Mouse (Mus musculus): ENCODE data around the gene Omt2a.
"Not testable (repeated sequence)": the region's sequence is repeated elsewhere in the genome, so short reads cannot be mapped to it uniquely, and the experiment has no call there.

Gene Omt2a

DNA sequence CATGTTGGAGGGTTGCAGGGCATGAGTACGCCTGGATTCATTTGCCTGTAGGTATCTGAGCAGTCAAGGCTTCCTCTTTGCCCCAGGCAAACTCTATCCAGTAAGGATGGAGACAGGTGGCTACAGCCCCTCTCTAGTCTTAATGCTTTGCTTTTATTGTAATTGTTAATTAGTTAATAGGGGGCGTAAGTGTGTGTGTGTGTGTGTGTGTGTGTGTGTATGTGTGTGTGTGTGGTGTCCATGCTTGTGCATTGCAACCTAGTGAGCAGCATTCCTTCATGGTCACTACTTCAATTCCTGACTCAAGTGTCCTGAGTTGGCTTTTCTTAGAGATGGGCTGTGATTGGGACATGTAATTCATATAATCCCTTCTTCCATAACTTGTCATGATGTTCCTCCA lies at the start of gene Omt2a:
TSS of gene Omt2a (minus strand) at position 101 of the 400 bp plus-strand sequence.
- DNase-seq, result no peak

- no peak for DNase-seq
These were observed 48.8 kb upstream of the Omt2a start for GRCm38 (mm10) chr9:78363374-78363773.

DNA sequence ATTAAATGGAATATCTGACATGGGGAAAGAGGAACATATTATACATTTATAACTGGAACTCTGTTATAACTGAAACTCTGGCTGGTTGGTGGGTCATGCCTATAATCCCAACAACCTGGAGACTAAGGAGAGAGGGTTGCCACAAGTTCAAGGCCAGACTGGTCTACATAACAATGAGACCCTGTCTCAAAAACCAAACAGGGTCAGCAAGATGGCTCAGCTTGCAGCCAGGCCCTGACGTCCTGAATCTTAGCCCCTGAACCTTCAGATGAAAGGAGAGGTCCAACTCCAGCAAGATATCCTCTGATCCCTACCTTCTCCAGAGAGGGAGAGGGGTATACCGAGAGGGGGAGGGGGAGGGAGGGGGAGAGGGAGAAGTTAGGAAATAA lies 45.9 kb upstream of the Omt2a start:
- DNase-seq, result no peak

- no peak for DNase-seq
These were observed 45.3 kb upstream of the Omt2a start for GRCm38 (mm10) chr9:78359750-78360483.

- peak; percentile 83 for DNase-seq
These were observed 43.5 kb upstream of the Omt2a start for GRCm38 (mm10) chr9:78358053-78358452.

GRCm38 (mm10) chr9:78355611-78356010 lies 41.0 kb upstream of the Omt2a start, which contains the start of gene Gsta2:
Gene Gsta2 (minus strand): TSS chr9:78355788.
- DNase-seq, result no peak

- no peak for DNase-seq
These were observed 40.3 kb upstream of the Omt2a start for GRCm38 (mm10) chr9:78354665-78355578.

DNA sequence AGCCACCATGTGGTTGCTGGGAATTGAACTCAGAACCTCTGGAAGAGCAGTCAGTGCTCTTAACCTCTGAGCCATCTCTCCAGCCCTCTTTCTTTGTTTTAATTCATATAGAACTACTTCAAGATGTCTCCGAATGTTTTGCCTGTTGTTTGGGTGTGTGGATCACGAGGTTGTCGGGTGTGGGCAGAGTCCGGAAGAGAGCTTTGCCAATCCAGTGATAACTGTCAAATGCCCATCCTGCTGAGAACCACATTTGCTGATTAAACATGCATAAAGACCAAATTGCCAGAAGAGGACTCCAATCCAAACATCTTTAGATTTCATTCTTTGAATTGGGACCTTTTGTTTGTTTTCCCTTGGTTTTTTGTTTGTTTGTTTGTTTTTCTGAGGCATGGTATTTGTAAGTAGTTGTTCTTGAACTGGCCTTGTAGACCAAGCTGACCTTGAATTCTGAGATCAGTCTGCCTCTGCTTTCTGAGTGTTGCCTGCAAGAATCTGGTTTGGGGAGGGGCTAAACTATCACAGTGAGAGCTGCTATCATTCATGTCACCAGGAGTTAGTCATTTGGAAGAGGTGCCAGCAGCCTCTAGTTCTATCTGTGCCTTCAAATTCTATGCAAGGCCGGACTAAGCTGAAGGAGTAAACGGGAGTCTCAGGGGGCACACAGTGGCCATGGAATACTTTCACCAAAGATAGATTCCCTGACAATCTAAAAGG lies 37.1 kb upstream of the Omt2a start:
- no peak for DNase-seq

GRCm38 (mm10) chr9:78350007-78350406 lies 35.4 kb upstream of the Omt2a start:
- DNase-seq, result not testable (repeated sequence)

GRCm38 (mm10) chr9:78349141-78349540 lies 34.5 kb upstream of the Omt2a start:
- DNase-seq, result not testable (repeated sequence)

DNA sequence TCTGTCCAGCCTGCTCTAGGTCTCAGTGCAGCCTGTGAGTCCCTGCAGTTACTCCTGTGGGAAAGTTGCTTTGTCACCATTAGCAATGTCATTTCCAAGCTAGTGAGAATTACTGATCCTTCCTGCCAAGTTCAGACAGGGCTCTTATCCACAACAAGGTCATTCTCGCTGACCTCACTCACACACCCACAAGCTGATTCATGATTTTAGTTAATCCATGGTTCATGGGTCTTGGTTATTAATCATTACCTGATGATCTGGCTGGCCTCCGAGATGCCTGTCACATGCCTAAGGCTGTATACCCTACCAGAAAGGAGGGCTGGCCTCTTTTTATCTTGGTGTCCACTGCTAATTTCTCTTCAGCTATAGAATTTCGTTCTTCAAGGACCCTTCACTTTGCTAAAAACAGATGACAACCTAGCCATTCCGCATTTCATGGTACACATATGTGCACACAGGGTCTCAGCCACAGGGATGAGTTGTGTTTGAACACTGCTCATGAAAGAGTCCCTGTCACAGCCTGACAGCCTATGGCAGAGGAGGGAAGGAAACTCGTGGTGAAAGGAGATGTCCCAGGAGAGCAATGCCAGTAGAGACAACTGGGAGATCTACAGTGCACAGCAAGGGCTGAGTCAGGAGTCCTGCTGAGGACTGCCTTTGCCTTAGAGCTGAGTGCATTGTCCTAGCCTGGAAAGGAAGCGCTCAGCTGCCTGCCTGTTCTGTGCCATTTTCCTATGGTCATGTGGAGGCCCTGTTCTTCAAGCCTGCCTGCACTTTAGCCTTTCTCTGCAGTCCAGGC lies 33.8 kb upstream of the Omt2a start:
- not testable (repeated sequence) for DNase-seq

DNA sequence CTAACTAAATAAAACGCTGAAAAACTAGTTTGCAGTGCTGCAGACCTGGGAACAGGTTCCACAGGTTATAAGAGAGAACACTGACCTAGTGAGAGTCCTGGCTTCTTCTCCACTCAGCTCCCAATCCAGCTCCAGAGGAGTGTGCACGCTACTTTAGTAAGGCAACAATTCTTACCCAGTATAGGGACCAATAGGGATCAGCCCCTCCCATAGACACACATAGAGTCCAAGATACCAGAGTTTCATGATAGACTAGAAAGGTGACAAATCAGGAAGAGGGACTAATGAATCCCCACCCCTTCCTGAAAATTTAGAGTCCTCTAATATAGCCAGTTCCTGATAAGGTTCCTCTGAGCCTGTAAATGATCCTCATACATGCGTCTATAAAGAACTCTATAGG lies 32.4 kb upstream of the Omt2a start:
- DNase-seq, result no peak

DNA sequence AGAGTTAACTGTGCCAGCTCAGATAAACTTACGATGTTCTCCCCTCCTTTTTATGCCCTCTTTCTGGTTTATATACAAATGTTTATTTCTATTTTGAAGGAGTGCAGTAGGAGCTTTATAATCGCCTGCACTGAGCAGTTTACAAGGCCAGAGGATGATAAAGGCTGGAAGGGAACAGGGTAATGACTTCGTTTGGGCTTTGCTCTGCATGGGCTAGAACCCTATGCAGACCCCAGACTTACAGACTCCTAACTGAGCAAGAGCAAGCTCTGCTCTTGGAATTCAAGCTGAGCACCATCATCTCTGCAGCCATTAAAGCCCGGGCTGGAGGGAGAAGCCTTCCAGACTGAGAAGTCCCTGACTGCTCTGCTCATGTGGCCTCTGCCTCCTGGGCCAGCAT lies 30.6 kb upstream of the Omt2a start:
- DNase-seq, result not testable (repeated sequence)

GRCm38 (mm10) chr9:78343055-78343454 lies 28.5 kb upstream of the Omt2a start:
- DNase-seq, result not testable (repeated sequence)

DNA sequence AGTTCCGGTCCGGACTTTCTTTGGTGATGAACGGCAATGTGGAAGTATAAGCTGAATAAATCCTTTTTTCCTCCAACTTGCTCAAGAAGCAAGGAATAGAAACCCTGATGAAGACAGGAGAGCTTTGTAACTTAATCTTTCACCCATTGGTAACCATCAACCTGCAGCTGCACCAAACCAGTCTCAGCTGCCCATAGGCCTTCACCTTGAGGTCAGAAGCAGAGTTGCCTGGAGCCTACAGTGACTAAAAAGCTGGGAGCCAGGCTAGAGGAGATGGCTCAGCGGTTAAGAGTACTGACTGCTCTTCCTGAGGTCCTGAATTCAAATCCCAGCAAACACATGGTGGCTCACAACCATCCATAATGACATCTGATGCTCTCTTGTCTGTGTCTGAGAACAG lies 27.9 kb upstream of the Omt2a start:
- DNase-seq, result not testable (repeated sequence)

DNA sequence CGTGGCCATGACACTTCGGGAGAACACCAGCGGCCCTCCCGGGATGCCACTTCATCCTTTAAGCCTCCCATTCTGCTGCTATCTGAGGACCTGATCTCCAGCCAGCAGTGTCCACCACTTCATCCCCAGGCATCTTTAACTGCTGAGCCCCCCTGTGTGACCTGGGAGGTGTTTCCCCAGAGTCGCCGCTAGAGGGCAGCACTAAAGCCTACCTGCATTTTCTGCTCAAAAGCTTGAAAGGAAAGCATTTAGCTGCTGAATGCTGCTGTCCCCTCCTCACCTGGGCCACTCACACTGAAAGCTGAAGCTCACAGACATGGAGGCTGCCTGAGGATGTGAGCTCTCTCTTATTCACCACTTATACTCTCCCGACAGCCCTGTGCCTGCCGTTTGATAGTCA lies 25.7 kb upstream of the Omt2a start:
- DNase-seq, result peak; percentile 73

- not testable (repeated sequence) for DNase-seq
These were observed 22.5 kb upstream of the Omt2a start for GRCm38 (mm10) chr9:78337050-78337449.

DNA sequence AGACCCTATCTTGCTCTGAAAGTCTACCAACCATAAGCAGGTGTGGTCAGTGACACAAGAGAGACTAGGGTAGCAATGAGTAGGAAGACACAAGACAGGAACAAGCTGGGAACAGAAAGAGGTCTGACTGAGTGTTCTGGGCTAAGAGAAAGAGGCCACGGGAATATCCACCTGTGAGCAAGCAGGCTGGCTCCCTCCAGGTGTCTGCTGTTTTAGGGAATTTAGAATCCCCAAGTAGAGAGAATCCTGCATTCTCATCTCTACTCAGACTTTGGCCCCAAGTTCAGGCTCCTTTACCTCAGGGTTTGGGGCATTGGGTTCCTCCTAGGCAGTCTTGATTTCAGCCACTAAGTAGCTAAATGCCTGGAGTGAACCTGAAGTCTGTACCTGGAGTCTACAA lies 12.7 kb upstream of the Omt2a start, which contains the start of gene Omt2b:
TSS of gene Omt2b (plus strand) at position 301 of the 400 bp plus-strand sequence.
- DNase-seq, result not testable (repeated sequence)

DNA sequence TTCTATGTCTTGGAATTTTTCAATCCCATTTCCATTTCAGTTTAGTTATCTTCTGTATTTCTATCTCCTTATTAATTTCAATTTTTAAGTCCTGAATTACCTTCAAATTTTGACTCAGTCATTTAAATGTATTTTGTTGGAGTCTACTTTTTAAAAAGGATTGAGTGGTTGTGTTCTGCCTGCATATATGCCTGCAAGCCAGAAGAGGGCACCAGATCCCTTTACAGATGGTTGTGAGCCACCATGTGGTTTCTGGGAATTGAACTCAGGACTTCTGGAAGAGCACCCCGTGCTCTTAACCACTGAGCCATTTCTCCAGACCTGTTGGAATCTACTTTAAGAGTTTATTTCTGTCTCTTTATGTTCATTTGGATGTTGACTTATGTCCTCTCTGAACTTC lies 4.9 kb upstream of the Omt2a start:
- peak; percentile 11 for DNase-seq

- not testable (repeated sequence) for DNase-seq
These were observed 6.5 kb downstream of the Omt2a start for GRCm38 (mm10) chr9:78308122-78308521.

DNA sequence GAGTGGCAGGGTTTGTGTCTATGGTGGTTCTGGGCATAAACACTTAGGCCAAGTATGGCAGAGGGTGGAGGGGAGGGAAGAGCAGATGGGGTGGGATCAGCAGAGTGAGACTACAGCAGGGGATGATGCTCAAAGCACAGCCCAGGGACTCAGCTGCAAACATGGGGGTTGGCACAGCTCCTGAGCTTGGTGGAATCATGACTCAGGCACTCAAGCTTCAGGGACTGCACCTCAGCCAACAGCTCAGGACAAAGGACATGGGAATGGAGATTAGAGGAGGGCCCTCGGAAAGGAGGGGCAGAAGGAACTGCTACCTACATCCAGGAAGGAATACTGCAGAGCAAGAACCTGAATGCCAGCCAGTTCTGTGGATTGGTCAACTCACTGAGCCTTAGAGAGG lies 15.5 kb downstream of the Omt2a start:
- not testable (repeated sequence) for DNase-seq

GRCm38 (mm10) chr9:78298232-78298631 lies 16.4 kb downstream of the Omt2a start:
- DNase-seq, result no peak
